Mouse (Mus musculus): Measurements from ENCODE around the gene Tubb4b.
A peak's percentile ranks its signal among the peaks of the same experiment; 100 is the strongest.
"Not testable (repeated sequence)": the region's sequence is repeated elsewhere in the genome, so short reads cannot be mapped to it uniquely, and the experiment has no call there.

Tubb4b gene

GRCm38 (mm10) chr2:25224492-25224765 lies at the start of gene Tubb4b:
Gene Tubb4b (minus strand): TSS chr2:25224702.
- no peak for DNase-seq (ENCODE audit: low spot score)

GRCm38 (mm10) chr2:25273010-25273409 lies 48.5 kb upstream of the Tubb4b start:
- peak; percentile 3 for DNase-seq (ENCODE audit: low spot score)

GRCm38 (mm10) chr2:25272515-25272914 lies 48.0 kb upstream of the Tubb4b start:
- no peak for DNase-seq (ENCODE audit: low spot score)

- peak; percentile 97 for DNase-seq (ENCODE audit: low spot score)
Measured at GRCm38 (mm10) chr2:25271827-25272511, 47.5 kb upstream of the Tubb4b start, which contains the start of the genes Ssna1 and Anapc2. Gene Ssna1 (minus strand): TSS chr2:25272438. Gene Anapc2 (plus strand): TSS chr2:25272478.

- DNase-seq (ENCODE audit: low spot score), result no peak
Measured at GRCm38 (mm10) chr2:25267746-25268309, 43.3 kb upstream of the Tubb4b start.

GRCm38 (mm10) chr2:25267241-25267640 lies 42.7 kb upstream of the Tubb4b start:
- no peak for DNase-seq (ENCODE audit: low spot score)

- peak; percentile 56 for DNase-seq (ENCODE audit: low spot score)
Measured at GRCm38 (mm10) chr2:25266720-25267119, 42.2 kb upstream of the Tubb4b start.

GRCm38 (mm10) chr2:25265897-25266656 lies 41.6 kb upstream of the Tubb4b start:
- DNase-seq (ENCODE audit: low spot score), result no peak

GRCm38 (mm10) chr2:25264851-25265250 lies 40.3 kb upstream of the Tubb4b start:
- DNase-seq (ENCODE audit: low spot score), result no peak

- no peak for DNase-seq (ENCODE audit: low spot score)
Measured at GRCm38 (mm10) chr2:25264286-25264660, 39.8 kb upstream of the Tubb4b start.

GRCm38 (mm10) chr2:25263623-25264285 lies 39.3 kb upstream of the Tubb4b start:
- DNase-seq (ENCODE audit: low spot score), result no peak

GRCm38 (mm10) chr2:25262795-25263622 lies 38.5 kb upstream of the Tubb4b start:
- no peak for DNase-seq (ENCODE audit: low spot score)

GRCm38 (mm10) chr2:25262291-25262767 lies 37.8 kb upstream of the Tubb4b start, which contains the start of gene Tprn:
Gene Tprn (plus strand): TSS chr2:25262618.
- peak; percentile 91 for DNase-seq (ENCODE audit: low spot score)

- DNase-seq (ENCODE audit: low spot score), result no peak
Measured at GRCm38 (mm10) chr2:25261870-25262269, 37.4 kb upstream of the Tubb4b start.

GRCm38 (mm10) chr2:25258887-25259286 lies 34.4 kb upstream of the Tubb4b start:
- DNase-seq (ENCODE audit: low spot score), result no peak

- not testable (repeated sequence) for DNase-seq (ENCODE audit: low spot score)
Measured at GRCm38 (mm10) chr2:25257250-25257649, 32.7 kb upstream of the Tubb4b start.

- not testable (repeated sequence) for DNase-seq (ENCODE audit: low spot score)
Measured at GRCm38 (mm10) chr2:25256443-25257109, 32.1 kb upstream of the Tubb4b start.

GRCm38 (mm10) chr2:25255284-25255779 lies 30.8 kb upstream of the Tubb4b start, which contains the start of gene Tmem203:
Gene Tmem203 (plus strand): TSS chr2:25255439.
- peak; percentile 84 for DNase-seq (ENCODE audit: low spot score)

- DNase-seq (ENCODE audit: low spot score), result no peak
Measured at GRCm38 (mm10) chr2:25252331-25252730, 27.8 kb upstream of the Tubb4b start.

- no peak for DNase-seq (ENCODE audit: low spot score)
Measured at GRCm38 (mm10) chr2:25246183-25247072, 21.9 kb upstream of the Tubb4b start, which contains the start of gene AL732309.1. Gene AL732309.1 (minus strand): TSS chr2:25246863.
